Mouse (Mus musculus) liver, adult 2 months (tissue): Measurements from ENCODE around the gene Hdhd5. TPM values are rescaled to one million over a fixed set of nuclear protein-coding genes. Genes with fewer than 3 reads are reported as not detected.

Experiments
- DNase-seq: peaks from one replicate; pipeline ENCODE4 v3.0.0-alpha.2; 2011; ENCODE audit warnings: low read depth, low spot score; ENCODE audit errors: extremely low read depth
- H3K27ac ChIP-seq: fragments of 200-500 bp; replicated peaks from 2 replicates; pipeline ENCODE4 v1.5.1; 2012; ENCODE audit warnings: low read depth, mild to moderate bottlenecking, control low read depth, inconsistent platforms, low read length; ENCODE audit not compliant: insufficient read depth
- H3K27me3 ChIP-seq: fragments of 200-500 bp; 2 replicates; pipeline ENCODE4 v1.6.1; 2012; ENCODE audit warnings: mild to moderate bottlenecking, moderate library complexity, low read length, inconsistent platforms; ENCODE audit not compliant: control insufficient read depth, insufficient read depth
- H3K36me3 ChIP-seq: fragments of 200-500 bp; 2 replicates; pipeline ENCODE4 v1.6.1; 2012; ENCODE audit warnings: low read length, inconsistent platforms; ENCODE audit not compliant: control insufficient read depth, insufficient read depth
- H3K4me1 ChIP-seq: fragments of 200-500 bp; 2 replicates; pipeline ENCODE4 v1.6.1; 2011; ENCODE audit warnings: low read length; ENCODE audit not compliant: control insufficient read depth, insufficient read depth
- H3K4me3 ChIP-seq: fragments of 200-500 bp; 2 replicates; pipeline ENCODE4 v1.5.1; 2011; ENCODE audit warnings: low read depth, mild to moderate bottlenecking, control low read depth, low read length, moderate library complexity; ENCODE audit not compliant: insufficient read depth
- H3K79me2 ChIP-seq: fragments of 200-500 bp; 2 replicates; pipeline ENCODE4 v1.6.1; 2012; ENCODE audit warnings: inconsistent platforms, mild to moderate bottlenecking, low read length, moderate library complexity; ENCODE audit not compliant: control insufficient read depth, insufficient read depth
- H3K9ac ChIP-seq: fragments of 200-500 bp; 2 replicates; pipeline ENCODE4 v1.6.1; 2012; ENCODE audit warnings: low read depth, mild to moderate bottlenecking, control low read depth, inconsistent platforms, low read length
- CTCF ChIP-seq: fragments of 200-500 bp; IDR thresholded peaks from 2 replicates; pipeline ENCODE4 v1.5.1; 2011; ENCODE audit warnings: low read depth, low read length, control low read depth
- POLR2A ChIP-seq: fragments of 200-500 bp; IDR thresholded peaks from 2 replicates; pipeline ENCODE4 v1.6.1; 2011; ENCODE audit warnings: low read length, control low read depth; ENCODE audit not compliant: insufficient read depth; ENCODE audit errors: extremely low read depth
- WGBS: fragments of 180-500 bp; shearing (Covaris S2); methylation state at CpG from one replicate; pipeline ENCODE4 v1.1.7; 2018; 5-methylcytosine and 5-hydroxymethylcytosine counted together
- polyA plus RNA-seq: library from polyadenylated mRNA; depleted of rRNA; stranded (reverse); fragments of >200 nt; gene quantifications from 2 replicates; pipeline ENCODE4 v1.2.3, GENCODE M21; 2012
- total RNA-seq: library from RNA; depleted of rRNA; stranded (reverse); fragments of >200 nt; gene quantifications from 2 replicates; pipeline ENCODE4 v1.2.3, GENCODE M21; 2014

The Hdhd5 gene
- total and polyA plus RNA-seq, 2 experiments = 21.1 to 32.6 TPM

GRCm38 (mm10) chr6:120493374-120494181 is 37.5 kb downstream of the Hdhd5 start, which contains the start of gene Tmem121b:
Gene Tmem121b, minus strand, starts transcription at chr6:120493807.
- no peaks in the 10 kb centered on the region for H3K79me2 ChIP-seq
- 0 out of 2 replicates have a peak within 1 kb of the TSS, but pooled peaks have one; percentile 20 for H3K9ac ChIP-seq
- no peak for TF ChIP-seq CTCF
- TF ChIP-seq POLR2A = no peak
- H3K36me3 ChIP-seq = no peaks in the 10 kb centered on the region
- 3% methylated on average over 80 of the region's 84 CpGs for WGBS
- peak within 1 kb of the TSS; percentile 15; the same call in 1 of the 2 replicates for H3K4me3 ChIP-seq
- DNase-seq = no peak
- H3K27ac ChIP-seq = no peak within 1 kb of the TSS
- no peaks in the 10 kb centered on the region for H3K4me1 ChIP-seq
- H3K27me3 ChIP-seq = peaks cover 23% of the 10 kb centered on the region

GRCm38 (mm10) chr6:120492499-120493373 is 38.4 kb downstream of the Hdhd5 start:
- peak overlapping the region; percentile 15; the same call in 1 of the 2 replicates for H3K4me3 ChIP-seq
- no peak overlapping the region for H3K27ac ChIP-seq
- 3% methylated on average over 95 of the region's 95 CpGs for WGBS
- H3K27me3 ChIP-seq = peaks cover 23% of the 10 kb centered on the region
- H3K36me3 ChIP-seq = no peaks in the 10 kb centered on the region
- TF ChIP-seq CTCF = no peak
- TF ChIP-seq POLR2A = no peak
- H3K9ac ChIP-seq = no peak overlapping the region
- H3K79me2 ChIP-seq = no peaks in the 10 kb centered on the region
- no peaks in the 10 kb centered on the region for H3K4me1 ChIP-seq
- DNase-seq = no peak

GRCm38 (mm10) chr6:120491862-120492498 is 39.1 kb downstream of the Hdhd5 start:
- no peak for TF ChIP-seq POLR2A
- Histone ChIP-seq H3K9ac (no peak overlapping the region), H3K36me3 (no peaks in the 10 kb centered on the region), H3K27ac (no peak overlapping the region), H3K4me3 (no peak overlapping the region; the same call in 1 of the 2 replicates), H3K4me1 (no peaks in the 10 kb centered on the region), H3K27me3 (peaks cover 23% of the 10 kb centered on the region), H3K79me2 (no peaks in the 10 kb centered on the region)
- DNase-seq = no peak
- 17% methylated on average over 22 of the region's 22 CpGs for WGBS

GRCm38 (mm10) chr6:120491064-120491463 is 40.1 kb downstream of the Hdhd5 start:
- Histone ChIP-seq H3K27ac (no peak overlapping the region), H3K9ac (no peak overlapping the region), H3K36me3 (no peaks in the 10 kb centered on the region), H3K27me3 (peaks cover 23% of the 10 kb centered on the region), H3K79me2 (no peaks in the 10 kb centered on the region), H3K4me1 (no peaks in the 10 kb centered on the region), H3K4me3 (no peak overlapping the region)
- WGBS = 75% methylated on average over 7 of the region's 7 CpGs
- TF ChIP-seq POLR2A = no peak
- no peak for TF ChIP-seq CTCF
- no peak for DNase-seq

GRCm38 (mm10) chr6:120489461-120489860 is 41.7 kb downstream of the Hdhd5 start:
- Histone ChIP-seq H3K4me3 (no peak overlapping the region), H3K27me3 (peaks cover 20% of the 10 kb centered on the region), H3K9ac (no peak overlapping the region), H3K4me1 (no peaks in the 10 kb centered on the region), H3K36me3 (no peaks in the 10 kb centered on the region), H3K79me2 (no peaks in the 10 kb centered on the region), H3K27ac (no peak overlapping the region)
- DNase-seq = no peak
- TF ChIP-seq CTCF = no peak
- TF ChIP-seq POLR2A = no peak
- 71% methylated on average over 2 of the region's 2 CpGs for WGBS
